Mouse (Mus musculus) cerebellum, adult 18-20 months (tissue): ENCODE data around the gene Slc13a3.
A peak's percentile ranks its signal among the peaks of the same experiment; 100 is the strongest.

ENCODE experiments used
- DNase-seq, 2 experiments: peaks; one replicate each; pipeline ENCODE4 v3.0.0; 2021

The Slc13a3 gene

DNA sequence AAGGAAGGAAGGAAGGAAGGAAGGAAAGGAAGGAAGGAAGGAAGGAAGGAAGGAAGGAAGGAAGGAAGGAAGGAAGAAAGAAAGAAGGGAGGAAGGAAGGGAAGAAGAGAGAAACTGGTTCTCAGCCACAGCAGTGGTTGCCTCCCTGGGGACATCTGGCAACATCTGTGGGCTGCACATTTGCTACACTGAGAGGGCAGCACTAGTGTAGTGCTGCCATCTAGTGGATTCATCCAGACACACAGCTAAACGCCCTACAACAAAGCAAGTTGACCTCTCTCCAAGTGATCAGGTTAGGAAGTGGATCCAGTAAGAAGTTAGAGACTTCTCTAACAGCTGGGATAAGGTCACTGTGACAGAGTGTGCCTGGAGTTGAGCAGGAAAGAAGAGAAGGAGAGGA is 112.2 kb downstream of the Slc13a3 start:
- peak; percentile 49 to 51 for DNase-seq
